Mouse (Mus musculus): ENCODE results near the gene Atp12a.

The Atp12a gene

GRCm38 (mm10) chr14:56364711-56365237, at the start of gene Atp12a:
Gene Atp12a (plus strand): TSS chr14:56365068.
- DNase-seq (ENCODE audit: low spot score in 2 of 2) = no peak

DNA sequence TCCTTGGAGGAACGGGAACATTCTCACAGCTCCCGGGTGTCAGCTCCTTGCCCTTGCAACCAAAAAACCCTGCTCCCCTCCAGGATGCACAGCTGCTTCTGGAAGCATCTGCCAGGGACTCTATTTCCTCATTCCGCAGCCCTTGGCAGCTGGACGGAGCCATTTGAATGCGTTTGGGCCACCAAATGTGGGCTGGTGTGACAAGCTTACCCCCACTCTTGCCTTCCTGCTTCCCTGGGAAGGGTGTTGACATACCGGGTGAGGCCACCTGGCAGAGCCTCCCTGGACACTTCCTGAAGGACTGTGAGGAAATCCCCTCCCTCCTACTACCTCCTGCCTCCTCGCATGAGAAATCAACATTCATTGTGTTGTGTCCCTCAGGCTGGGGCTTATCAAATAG, 49.3 kb upstream of the Atp12a start:
- no peak for DNase-seq (ENCODE audit: low spot score in 2 of 2)

DNA sequence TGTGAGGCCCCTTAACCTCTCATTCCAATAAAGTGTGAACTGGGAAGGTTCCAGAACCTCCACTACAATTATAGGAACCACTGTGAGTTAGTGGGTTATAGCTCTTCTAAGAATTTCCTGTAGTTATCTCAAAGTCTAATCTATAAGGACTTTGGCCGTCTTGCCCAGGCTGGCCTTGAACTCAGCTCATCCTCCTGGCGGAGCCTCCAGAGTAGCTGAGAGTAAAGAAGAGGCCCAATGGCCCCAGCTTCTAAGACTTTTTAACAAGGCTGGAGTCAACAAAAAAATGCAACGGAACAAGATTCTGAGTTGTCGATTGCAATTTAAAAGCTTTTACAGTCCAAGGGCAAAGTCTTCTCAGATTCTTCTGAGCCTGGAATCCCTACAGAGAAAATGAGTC, 48.5 kb upstream of the Atp12a start:
- no peak for DNase-seq (ENCODE audit: low spot score in 2 of 2)

DNA sequence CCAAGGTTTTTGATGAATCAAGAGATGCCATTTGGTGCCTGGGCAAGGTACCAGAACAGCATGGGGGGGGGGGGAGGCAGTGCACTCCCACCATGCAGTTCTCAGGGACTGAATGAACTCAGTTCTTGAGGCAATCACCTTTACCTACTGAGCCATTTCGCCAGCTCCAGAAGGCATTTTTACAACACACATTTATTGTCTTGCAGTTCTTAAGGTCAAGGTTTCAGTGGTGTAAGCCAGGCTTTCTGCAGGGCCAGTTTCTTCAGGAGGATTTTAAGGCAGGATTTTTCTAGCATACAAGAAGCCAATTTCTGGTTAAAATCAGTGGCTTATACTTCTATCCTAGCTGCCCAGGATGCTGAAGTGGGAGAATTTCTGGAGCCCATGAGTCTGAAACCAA, 41.9 kb upstream of the Atp12a start:
- DNase-seq (ENCODE audit: low spot score in 2 of 2) = no peak

DNA sequence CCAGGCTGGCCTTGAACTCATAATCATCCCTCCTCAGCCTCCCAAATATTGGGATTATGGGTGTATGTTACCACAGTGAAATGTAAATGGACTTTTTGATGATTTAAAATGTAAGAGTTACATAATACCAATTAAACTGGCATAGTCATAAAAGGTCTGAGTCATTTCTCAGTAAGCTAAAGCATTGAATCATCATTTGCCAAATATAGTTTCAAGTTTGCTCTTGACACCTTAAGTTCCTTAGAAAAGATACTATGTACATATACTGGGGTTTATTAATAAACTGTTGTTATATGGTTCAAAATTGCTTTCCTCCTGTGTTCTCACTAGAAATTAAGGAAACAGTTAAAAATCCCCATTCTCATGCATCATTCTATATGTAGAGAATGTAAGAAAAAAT, 39.8 kb upstream of the Atp12a start:
- no peak for DNase-seq (ENCODE audit: low spot score in 2 of 2)

DNA sequence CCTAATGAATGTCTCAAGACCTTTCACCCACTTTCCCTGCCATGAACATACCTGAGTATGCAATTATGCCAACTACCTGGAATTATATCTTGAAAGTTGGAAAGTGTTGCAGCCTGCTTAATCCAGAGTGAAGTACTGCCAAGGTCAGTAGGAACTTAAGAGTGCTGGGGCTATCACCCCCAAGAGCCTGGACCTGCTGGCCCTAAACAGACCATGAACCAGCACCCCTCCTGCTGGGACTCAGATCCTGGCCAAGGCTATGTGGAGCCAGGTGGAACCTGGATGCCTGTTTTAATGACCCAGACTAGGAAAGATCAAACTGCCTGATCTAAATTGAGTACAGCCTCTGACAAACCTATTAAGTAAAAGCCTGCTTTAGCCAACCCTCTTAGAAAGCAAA, 31.2 kb upstream of the Atp12a start:
- DNase-seq (ENCODE audit: low spot score in 2 of 2) = no peak

- no peak for DNase-seq (ENCODE audit: low spot score in 2 of 2)
These were observed 30.4 kb upstream of the Atp12a start for GRCm38 (mm10) chr14:56334437-56334836.

DNA sequence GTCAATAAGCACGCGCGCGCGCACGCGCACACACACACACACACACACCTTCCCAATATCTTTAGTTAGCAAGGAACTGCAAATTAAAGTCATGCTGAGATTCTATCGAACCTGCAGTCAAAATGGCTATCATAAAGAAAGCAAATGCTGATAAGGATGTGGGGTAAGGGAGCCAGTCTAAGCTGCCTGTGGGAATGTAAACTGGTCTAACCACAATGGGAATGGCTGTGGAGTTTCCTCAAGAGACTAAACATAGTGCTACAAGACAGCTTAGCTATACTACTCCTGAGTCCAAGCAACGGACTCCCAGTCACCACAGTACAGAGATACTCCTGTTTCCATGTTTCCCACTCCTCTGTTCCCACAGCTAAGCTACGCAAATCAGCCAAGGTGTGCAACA, 28.8 kb upstream of the Atp12a start:
- no peak for DNase-seq (ENCODE audit: low spot score in 2 of 2)

- DNase-seq (ENCODE audit: low spot score in 2 of 2) = no peak
These were observed 27.8 kb upstream of the Atp12a start for GRCm38 (mm10) chr14:56337075-56337474.

DNA sequence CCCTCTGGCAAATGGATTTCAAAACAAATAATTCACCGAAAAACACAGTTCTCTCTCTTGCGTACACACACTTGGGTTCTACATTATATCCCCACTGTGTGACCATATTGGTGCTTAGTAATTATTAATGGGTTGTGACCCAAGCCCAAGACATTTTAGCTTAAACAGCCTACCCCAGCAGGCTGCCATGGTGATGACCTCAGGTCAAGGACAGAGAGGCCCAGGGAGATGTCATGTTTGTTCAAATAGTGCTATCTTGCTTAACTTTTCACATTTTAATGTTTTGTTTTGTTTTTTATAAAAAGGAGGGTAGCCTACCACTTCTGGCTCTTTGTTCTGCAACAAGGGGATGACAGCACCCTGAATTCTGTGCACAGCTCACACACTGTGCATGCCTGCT, 27.2 kb upstream of the Atp12a start:
- no peak for DNase-seq (ENCODE audit: low spot score in 2 of 2)

GRCm38 (mm10) chr14:56338882-56339442, 25.9 kb upstream of the Atp12a start:
- DNase-seq (ENCODE audit: low spot score in 2 of 2) = no peak

- no peak for DNase-seq (ENCODE audit: low spot score in 2 of 2)
These were observed 16.2 kb upstream of the Atp12a start for GRCm38 (mm10) chr14:56348704-56349103.

DNA sequence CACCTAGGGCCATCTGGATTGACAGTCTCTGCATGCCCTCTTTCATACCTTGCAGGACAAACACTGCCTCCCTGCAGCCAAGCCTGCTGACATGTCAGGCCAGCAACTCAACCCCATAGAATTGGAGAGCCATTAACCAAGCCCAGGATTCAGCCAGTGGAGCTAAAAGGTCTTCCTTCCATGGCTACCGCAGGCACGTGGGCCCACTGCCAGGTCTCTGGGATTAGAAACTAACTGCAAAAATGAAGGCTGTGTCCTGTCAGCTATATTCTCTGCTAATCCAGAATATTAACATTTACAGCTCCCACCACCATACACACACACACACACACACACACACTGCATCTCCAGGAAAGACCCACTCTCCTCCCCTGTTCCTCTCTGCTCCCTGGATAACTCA, 15.3 kb upstream of the Atp12a start:
- no peak for DNase-seq (ENCODE audit: low spot score in 2 of 2)

- no peak for DNase-seq (ENCODE audit: low spot score in 2 of 2)
These were observed 12.8 kb upstream of the Atp12a start for GRCm38 (mm10) chr14:56351959-56352660.

- no peak for DNase-seq (ENCODE audit: low spot score in 2 of 2)
These were observed 10.1 kb upstream of the Atp12a start for GRCm38 (mm10) chr14:56354803-56355202.

- no peak for DNase-seq (ENCODE audit: low spot score in 2 of 2)
These were observed 9.5 kb upstream of the Atp12a start for GRCm38 (mm10) chr14:56355396-56355795.

GRCm38 (mm10) chr14:56356196-56356595, 8.7 kb upstream of the Atp12a start:
- no peak for DNase-seq (ENCODE audit: low spot score in 2 of 2)

DNA sequence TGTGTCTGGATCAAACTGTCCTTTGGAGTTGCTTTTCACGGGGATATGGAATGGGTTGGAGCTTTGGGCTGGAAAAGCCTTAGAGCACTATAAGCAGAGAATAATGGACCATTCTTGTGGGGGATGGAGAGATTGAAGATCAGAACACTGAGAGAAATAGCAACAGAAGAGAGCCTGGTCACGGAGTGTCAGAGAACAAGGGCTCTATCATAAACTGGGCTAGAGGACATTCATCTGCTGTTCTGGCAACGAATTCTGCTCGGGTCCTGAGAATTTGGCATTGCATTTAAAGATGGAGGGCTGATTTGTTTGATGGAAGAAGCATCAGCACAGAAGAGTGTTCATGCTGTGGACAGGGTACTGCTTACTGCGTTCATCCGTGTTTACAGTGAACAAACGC, 6.4 kb upstream of the Atp12a start:
- DNase-seq (ENCODE audit: low spot score in 2 of 2) = no peak

DNA sequence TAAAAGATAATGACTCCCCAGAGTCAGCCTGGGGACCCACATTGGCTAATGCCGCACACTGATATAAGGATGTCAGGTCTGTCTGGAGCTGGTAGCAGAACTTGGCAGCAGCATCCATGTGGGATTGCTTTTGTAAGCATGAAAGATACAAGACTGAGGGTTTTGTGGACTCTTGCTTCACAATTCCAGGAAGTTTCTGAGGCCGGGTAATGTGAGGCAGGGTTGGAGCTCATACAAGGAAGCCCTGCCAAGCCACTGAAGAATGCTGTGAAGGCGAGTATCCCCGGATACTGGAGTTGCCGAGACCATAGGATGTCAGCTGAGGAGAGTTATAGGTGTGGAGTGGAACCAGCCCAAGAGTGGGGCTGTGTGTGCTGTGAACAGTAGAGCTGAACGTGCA, 5.7 kb upstream of the Atp12a start:
- no peak for DNase-seq (ENCODE audit: low spot score in 2 of 2)

- DNase-seq (ENCODE audit: low spot score in 2 of 2) = no peak
These were observed 424 bp downstream of the Atp12a start for GRCm38 (mm10) chr14:56365292-56365691.

GRCm38 (mm10) chr14:56366712-56367111, 1.8 kb downstream of the Atp12a start:
- no peak for DNase-seq (ENCODE audit: low spot score in 2 of 2)

DNA sequence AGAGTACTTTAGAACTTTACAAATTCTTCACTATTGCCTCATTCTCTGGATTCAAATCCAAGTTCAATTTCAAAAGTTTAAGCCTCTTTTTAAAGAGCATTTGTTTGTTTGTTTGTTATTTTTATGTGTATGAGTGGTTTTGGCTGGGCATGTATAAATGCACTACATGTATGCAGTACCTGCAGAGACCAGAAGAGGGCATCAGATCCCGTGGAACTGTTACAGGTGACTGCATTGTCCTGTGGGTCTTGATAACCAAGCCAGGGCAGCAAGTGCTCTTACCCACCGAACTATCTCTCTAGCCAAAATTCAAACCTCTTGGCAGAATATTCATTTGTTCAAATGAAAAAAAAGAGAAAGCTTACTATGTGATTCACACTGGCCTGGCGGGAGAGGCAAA, 4.0 kb downstream of the Atp12a start:
- no peak for DNase-seq (ENCODE audit: low spot score in 2 of 2)

DNA sequence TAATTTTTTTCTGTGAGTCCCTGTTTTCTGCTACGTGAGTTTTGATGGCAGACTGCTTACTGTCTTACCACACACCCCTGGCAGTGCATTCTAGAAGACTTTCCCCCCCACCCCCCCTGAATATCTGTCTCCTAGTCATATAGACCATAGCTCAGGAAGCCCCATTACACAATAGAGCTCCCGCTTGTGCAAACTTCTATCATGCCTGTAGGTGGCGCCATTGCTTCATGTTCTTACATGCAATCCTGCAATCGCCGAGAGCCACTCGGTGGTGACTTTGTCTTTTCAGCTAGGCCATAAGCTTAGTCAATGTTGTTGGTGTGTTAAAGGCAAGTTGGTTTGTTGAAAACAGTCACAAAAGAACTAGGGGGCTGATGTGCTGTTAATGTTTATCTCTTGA, 10.9 kb downstream of the Atp12a start:
- peak; percentile 63 to 84 for DNase-seq (ENCODE audit: low spot score in 2 of 2)

DNA sequence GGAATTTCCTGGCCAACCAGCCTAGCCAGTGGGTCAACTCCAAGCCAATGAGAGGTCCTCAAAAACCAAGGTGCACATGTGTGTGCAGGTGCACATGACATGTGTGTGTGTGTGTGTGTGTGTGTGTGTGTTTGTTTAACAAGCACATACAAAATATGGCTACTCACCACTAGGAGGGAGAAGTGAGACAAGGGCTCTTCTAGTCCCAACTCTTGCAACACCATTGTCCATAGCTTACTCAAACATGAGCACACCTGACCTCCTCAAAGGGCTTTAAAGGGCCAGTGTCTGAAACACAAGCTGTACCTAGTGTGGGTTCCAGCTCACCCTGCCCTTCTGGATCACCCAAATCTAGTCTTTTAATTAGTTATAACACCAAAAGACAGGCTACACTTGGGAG, 12.9 kb downstream of the Atp12a start:
- no peak for DNase-seq (ENCODE audit: low spot score in 2 of 2)
